Mouse (Mus musculus) gastrocnemius, postnatal 36 days (tissue): ENCODE results near the gene Olfr532. TPM values are rescaled to one million over a fixed set of nuclear protein-coding genes. Genes with fewer than 3 reads are reported as not detected.
"Not testable (repeated sequence)": the region's sequence is repeated elsewhere in the genome, so short reads cannot be mapped to it uniquely, and the experiment has no call there.

Experiments
- DNase-seq, 2 experiments: peaks; one replicate each; pipeline ENCODE4 v3.0.0; 2022
- intact Hi-C: fragments of 180-260 bp; cut with DNase I; formaldehyde crosslinking; loops from one replicate; pipeline ENCODE4 v1.15.1; 2025
- long read RNA-seq, 2 experiments: library from polyadenylated mRNA; stranded (forward); transcript quantifications; one replicate each; pipeline ENCODE4 v2.0.0; 2021
- total RNA-seq, 2 experiments: library from RNA; stranded (reverse); gene quantifications; 2 replicates each; pipeline ENCODE4 v1.2.3; 2021

Olfr532 gene
- not detected for total RNA-seq
- long read RNA-seq, experiment 1, result 0 reads
- long read RNA-seq, experiment 2, result 0 reads

GRCm38 (mm10) chr7:140421539-140421938 lies at the start of gene Olfr532:
Gene Olfr532 (minus strand): TSS chr7:140421639.
- intact Hi-C loops, result no loop called here
- no peak for DNase-seq

- intact Hi-C loops, DNase-seq: not testable (repeated sequence)
Observed at GRCm38 (mm10) chr7:140463070-140463469, 41.6 kb upstream of the Olfr532 start, which contains the start of gene Olfr533. Gene Olfr533 (plus strand): TSS chr7:140463370.

- DNase-seq, result no peak
- intact Hi-C loops, result no loop called here
Observed at GRCm38 (mm10) chr7:140443141-140443540, 21.7 kb upstream of the Olfr532 start.

- intact Hi-C loops, result no loop called here
- DNase-seq, result no peak
Observed at GRCm38 (mm10) chr7:140402818-140403217, 18.6 kb downstream of the Olfr532 start, which contains the start of gene Olfr531. Gene Olfr531 (minus strand): TSS chr7:140402918.

DNA sequence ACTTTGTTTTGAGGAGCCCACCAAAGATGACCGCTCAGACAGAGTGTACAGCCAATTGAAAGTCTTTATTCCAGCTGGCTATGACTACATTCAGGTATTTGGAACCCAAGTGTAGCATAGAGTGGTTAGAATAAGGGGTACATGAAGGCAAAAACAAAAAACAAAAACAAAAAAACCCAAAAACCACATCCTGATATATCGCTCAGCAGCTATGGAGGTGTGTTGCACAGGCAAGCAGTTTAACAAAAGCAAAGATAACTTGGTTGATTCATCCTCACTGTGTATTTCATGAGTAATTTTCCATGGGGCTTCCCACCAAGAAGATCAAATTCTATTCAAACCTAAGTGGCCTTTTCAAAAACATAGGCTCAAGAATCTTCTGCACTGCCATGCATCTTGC lies 44.5 kb downstream of the Olfr532 start:
- intact Hi-C loops, result no loop called here
- no peak for DNase-seq

- DNase-seq, result no peak
- intact Hi-C loops, result no loop called here
Observed at GRCm38 (mm10) chr7:140376231-140376630, 45.2 kb downstream of the Olfr532 start, which contains the start of gene Olfr530. Gene Olfr530 (minus strand): TSS chr7:140376331.

DNA sequence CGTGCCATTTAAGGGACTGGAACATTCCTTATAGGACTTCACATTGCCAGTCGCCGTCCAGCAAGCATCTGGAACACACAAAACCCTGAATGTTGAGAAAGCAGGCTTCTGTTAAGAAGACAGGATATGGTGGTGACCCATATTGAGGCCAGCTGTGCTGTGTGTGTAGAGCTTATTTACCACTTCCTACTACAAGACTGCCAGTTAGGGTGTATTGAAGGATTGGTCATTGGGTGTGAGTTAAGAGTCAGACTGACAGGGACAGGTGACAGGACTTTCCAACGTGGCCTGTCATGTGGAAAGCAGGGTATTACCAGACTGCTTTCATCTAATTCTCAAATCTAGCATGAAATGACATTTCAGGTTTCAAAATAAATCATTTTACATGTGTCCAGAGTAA lies 47.1 kb downstream of the Olfr532 start:
- intact Hi-C loops, result no loop called here
- no peak for DNase-seq

Other genes with a start within 250 kb of the Olfr532 start
- not detected for gene Olfr523, start 248.4 kb downstream of the Olfr532 start, total RNA-seq
- gene Olfr524, start 215.7 kb downstream of the Olfr532 start, total RNA-seq, result not detected
- not detected for gene Cd163l1, start 203.4 kb downstream of the Olfr532 start, total RNA-seq
- gene 5830411N06Rik, start 174.4 kb downstream of the Olfr532 start, total RNA-seq, result not detected
- gene Olfr525, start 100.8 kb downstream of the Olfr532 start, total RNA-seq, result not detected
- gene Olfr527, start 87.6 kb downstream of the Olfr532 start, total RNA-seq, result not detected
- not detected for gene Olfr60, start 60.0 kb downstream of the Olfr532 start, total RNA-seq
- not detected for gene Olfr530, start 45.3 kb downstream of the Olfr532 start, total RNA-seq
- gene Olfr531, start 18.7 kb downstream of the Olfr532 start, total RNA-seq, result not detected
- gene Olfr533, start 41.7 kb upstream of the Olfr532 start, total RNA-seq, result not detected
- not detected for gene Olfr535, start 62.6 kb upstream of the Olfr532 start, total RNA-seq
- not detected for gene Olfr536, start 85.8 kb upstream of the Olfr532 start, total RNA-seq
- not detected for gene Olfr538, start 146.2 kb upstream of the Olfr532 start, total RNA-seq
- gene Olfr46, start 179.6 kb upstream of the Olfr532 start, total RNA-seq, result not detected
- gene Olfr61, start 207.3 kb upstream of the Olfr532 start, total RNA-seq, result not detected
- not detected for gene Olfr53, start 224.8 kb upstream of the Olfr532 start, total RNA-seq
- gene Olfr539, start 238.3 kb upstream of the Olfr532 start, total RNA-seq, result not detected